Mouse (Mus musculus) intestine, postnatal 0 days (tissue): ENCODE data around the gene Dis3l2. TPM values are rescaled to one million over a fixed set of nuclear protein-coding genes. Genes with fewer than 3 reads are reported as not detected.

ENCODE experiments used
- ATAC-seq: fragments of 200-750 bp; cut with Nextera tagmentation; 2 replicates; pipeline ENCODE4 v1.8.0; 2017; ENCODE audit warnings: mild to moderate bottlenecking, moderate TSS enrichment, moderate library complexity
- H3K27ac ChIP-seq: fragments of 300-500 bp; sonication (generic); 2 replicates; pipeline ENCODE4 v1.5.1; 2014; ENCODE audit warnings: mild to moderate bottlenecking, low read depth, low read length, moderate library complexity
- H3K27me3 ChIP-seq: fragments of 300-500 bp; sonication (generic); replicated peaks from 2 replicates; pipeline ENCODE4 v1.6.1; 2014; ENCODE audit warnings: low read length, mixed read lengths; ENCODE audit not compliant: control insufficient read depth, insufficient read depth
- H3K36me3 ChIP-seq: fragments of 300-500 bp; sonication (generic); 2 replicates; pipeline ENCODE4 v1.6.1; 2014; ENCODE audit warnings: mild to moderate bottlenecking, moderate library complexity; ENCODE audit not compliant: control insufficient read depth, insufficient read depth
- H3K4me1 ChIP-seq: fragments of 300-500 bp; sonication (generic); replicated peaks from 2 replicates; pipeline ENCODE4 v1.6.1; 2014; ENCODE audit warnings: antibody characterized with exemption, low read length, mixed read lengths; ENCODE audit not compliant: control insufficient read depth, insufficient read depth
- H3K4me2 ChIP-seq: fragments of 300-500 bp; sonication (generic); replicated peaks from 2 replicates; pipeline ENCODE4 v1.6.1; 2014; ENCODE audit warnings: low read depth, mild to moderate bottlenecking, moderate library complexity
- H3K4me3 ChIP-seq: fragments of 300-500 bp; sonication (generic); 2 replicates; pipeline ENCODE4 v1.5.1; 2014; ENCODE audit warnings: low read depth, low read length
- H3K9ac ChIP-seq: fragments of 300-500 bp; sonication (generic); 2 replicates; pipeline ENCODE4 v1.6.1; 2014; ENCODE audit warnings: mild to moderate bottlenecking, low read depth, low read length
- H3K9me3 ChIP-seq: fragments of 300-500 bp; sonication (generic); 2 replicates; pipeline ENCODE4 v1.6.1; 2016; ENCODE audit warnings: mixed run types; ENCODE audit not compliant: control insufficient read depth
- CTCF ChIP-seq: sonication (generic); IDR thresholded peaks from 2 replicates; pipeline ENCODE4 v1.5.1; 2016; ENCODE audit warnings: low read depth, mild to moderate bottlenecking, control low read depth, antibody characterized with exemption, moderate library complexity
- WGBS: fragments of 180-500 bp; shearing (Covaris S2); extraction: QIAGEN DNeasy Blood & Tissue Kit; methylation state at CpG from one replicate; pipeline ENCODE4 v1.1.7; 2014; 5-methylcytosine and 5-hydroxymethylcytosine counted together
- polyA plus RNA-seq: library from polyadenylated mRNA; unstranded; fragments of >200 nt; fragmentation: Nextera tagmentation; extraction: Ambion mirVana; gene quantifications from 2 replicates; pipeline ENCODE4 v1.2.1, GENCODE M21; 2015

The Dis3l2 gene
- polyA plus RNA-seq, 1 experiment from 2014 or later: 11.7 TPM

DNA sequence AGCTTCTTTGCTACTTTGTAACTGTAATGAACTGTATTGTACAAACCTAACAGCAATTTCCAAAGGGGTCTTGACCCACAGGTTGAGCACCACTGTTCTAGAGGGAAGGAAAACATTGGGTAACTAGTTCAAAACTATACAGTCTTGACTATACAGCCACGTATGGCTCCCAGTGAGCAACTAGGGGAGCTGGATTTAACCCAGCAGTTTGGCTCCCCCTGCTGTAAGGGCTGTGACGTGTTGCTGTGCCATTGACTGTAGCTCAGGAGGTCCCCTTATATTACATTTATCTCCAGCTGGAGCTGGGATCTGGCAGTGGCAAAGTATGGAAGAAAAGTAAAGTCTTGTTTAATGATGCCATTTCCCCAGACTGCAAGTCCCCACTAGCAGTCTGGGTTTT lies 4.9 kb upstream of the Dis3l2 start:
- Histone ChIP-seq H3K9me3 (no peaks in the 10 kb centered on the region), H3K4me1 (peaks cover 4% of the 10 kb centered on the region), H3K36me3 (no peaks in the 10 kb centered on the region), H3K9ac (no peak overlapping the region), H3K4me3 (no peak overlapping the region), H3K27ac (no peak overlapping the region), H3K4me2 (no peak overlapping the region), H3K27me3 (no peaks in the 10 kb centered on the region)
- TF ChIP-seq CTCF: peak; percentile 59
- 52% methylated on average over 2 of the region's 2 CpGs for WGBS
- ATAC-seq: no peak

DNA sequence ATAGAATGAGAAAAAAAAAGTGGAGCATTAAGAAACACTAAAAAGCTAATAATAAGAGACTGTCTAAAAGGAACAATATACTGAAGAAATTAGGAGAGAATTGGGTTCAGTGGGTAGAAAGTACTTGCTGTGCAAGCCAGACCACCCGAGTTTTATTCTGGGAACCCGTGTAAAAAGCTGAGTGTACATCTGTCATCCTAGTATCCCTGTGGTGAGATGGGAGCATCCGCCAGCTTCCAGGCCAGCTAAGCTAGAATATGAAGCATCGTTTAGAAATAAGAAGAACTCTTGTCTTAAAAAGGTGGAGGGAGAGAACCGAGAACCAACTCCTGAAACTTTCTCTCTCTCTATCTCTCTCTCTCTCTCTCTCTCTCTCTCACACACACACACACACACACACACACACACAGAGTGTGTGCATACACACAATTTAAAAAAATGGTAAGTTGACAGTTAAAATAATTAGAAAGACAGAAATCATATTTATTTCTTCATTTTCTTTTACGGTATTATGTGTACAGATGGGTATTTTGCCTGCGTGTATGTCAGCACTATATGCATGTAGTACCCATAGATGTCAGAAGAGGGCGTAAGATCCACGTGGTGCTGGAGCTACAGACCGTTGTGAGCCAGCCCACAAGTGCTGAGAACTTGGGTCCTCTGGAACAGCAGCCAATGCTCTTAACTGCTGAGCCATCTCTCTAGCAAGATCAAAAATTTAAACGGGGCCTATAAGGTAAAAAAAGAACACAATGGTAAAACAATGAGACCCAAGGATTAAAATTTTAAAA lies 4.1 kb upstream of the Dis3l2 start:
- no peak overlapping the region for H3K27ac ChIP-seq
- H3K27me3 ChIP-seq: no peaks in the 10 kb centered on the region
- H3K36me3 ChIP-seq: no peaks in the 10 kb centered on the region
- H3K9ac ChIP-seq: no peak overlapping the region
- no peaks in the 10 kb centered on the region for H3K9me3 ChIP-seq
- peak; percentile 34 for TF ChIP-seq CTCF
- H3K4me1 ChIP-seq: peaks cover 4% of the 10 kb centered on the region
- H3K4me2 ChIP-seq: no peak overlapping the region
- ATAC-seq: no peak
- 74% methylated on average over 11 of the region's 11 CpGs for WGBS
- H3K4me3 ChIP-seq: no peak overlapping the region

DNA sequence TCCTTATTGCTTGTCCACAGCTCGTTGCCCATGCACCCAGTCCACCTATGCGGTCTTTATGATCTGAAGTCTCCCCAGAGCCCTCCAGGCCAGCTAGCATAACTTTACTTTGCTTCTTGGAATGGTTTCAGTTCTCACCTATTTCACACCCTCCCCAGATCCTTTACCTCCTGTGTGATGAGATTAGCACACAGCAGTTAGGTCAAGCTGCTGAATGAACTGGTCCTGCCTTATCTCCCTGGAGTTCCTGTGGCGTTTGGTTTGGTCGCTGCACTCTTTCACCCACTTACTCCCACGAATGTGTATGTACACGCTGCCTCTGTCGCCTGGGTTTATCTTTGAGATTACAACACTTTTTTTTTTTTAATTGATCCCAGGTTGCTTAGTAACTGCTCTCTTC lies 3.2 kb upstream of the Dis3l2 start:
- H3K27me3 ChIP-seq: no peaks in the 10 kb centered on the region
- H3K4me1 ChIP-seq: peaks cover 4% of the 10 kb centered on the region
- no peaks in the 10 kb centered on the region for H3K36me3 ChIP-seq
- no peaks in the 10 kb centered on the region for H3K9me3 ChIP-seq
- H3K27ac ChIP-seq: no peak overlapping the region
- no peak for ATAC-seq
- H3K9ac ChIP-seq: no peak overlapping the region
- WGBS: 51% methylated on average over 7 of the region's 7 CpGs
- H3K4me3 ChIP-seq: no peak overlapping the region
- H3K4me2 ChIP-seq: no peak overlapping the region
- no peak for TF ChIP-seq CTCF

DNA sequence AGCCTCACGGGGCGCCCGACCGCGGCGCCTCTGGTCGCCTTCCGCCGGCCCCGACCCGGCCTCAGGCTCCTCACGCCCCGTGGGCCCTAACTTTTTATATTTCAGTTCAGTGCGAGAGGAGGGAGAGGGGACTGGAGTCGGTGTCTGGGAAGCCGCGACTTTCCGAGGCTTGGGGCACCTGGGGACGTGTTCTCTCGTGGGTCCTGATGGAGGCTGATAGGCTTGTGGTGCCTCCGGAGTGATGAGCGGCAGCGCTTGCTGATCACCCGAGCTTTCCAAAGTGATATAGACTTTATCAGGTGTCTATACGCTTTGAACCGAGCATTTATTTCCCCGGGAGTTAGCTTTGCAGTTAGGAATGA lies 338 bp downstream of the Dis3l2 start:
- WGBS: under 1% methylated on average over 27 of the region's 27 CpGs
- Histone ChIP-seq H3K4me1 (peaks cover 4% of the 10 kb centered on the region), H3K9me3 (no peaks in the 10 kb centered on the region), H3K4me3 (peak overlapping the region; percentile 95), H3K9ac (peak overlapping the region; percentile 87), H3K4me2 (peak overlapping the region; percentile 87), H3K27ac (peak overlapping the region; percentile 82), H3K36me3 (no peaks in the 10 kb centered on the region), H3K27me3 (no peaks in the 10 kb centered on the region)
- ATAC-seq: no peak
- TF ChIP-seq CTCF: no peak

DNA sequence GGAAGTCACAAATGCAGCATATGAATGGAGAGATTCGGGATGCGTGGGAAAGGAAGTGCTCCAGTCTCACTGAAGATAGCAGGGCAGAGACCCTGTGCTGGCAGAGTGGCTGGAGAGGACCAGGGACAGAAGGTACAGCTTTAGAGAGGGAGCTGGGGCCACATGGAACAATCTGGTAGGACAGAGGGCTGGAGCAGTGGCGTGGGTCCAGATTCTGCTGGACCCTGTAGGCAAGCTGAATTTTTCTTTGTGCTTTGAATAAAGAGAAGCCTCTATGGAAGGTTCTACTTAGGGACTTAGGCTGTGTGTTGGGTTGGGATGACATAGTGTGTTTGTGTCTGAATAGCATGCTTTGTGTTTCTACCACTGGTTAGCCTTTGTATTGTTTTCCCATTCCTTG lies 1.9 kb downstream of the Dis3l2 start:
- WGBS: 81% methylated on average over 3 of the region's 3 CpGs
- TF ChIP-seq CTCF: no peak
- Histone ChIP-seq H3K9me3 (no peaks in the 10 kb centered on the region), H3K27me3 (no peaks in the 10 kb centered on the region), H3K27ac (no peak overlapping the region), H3K9ac (no peak overlapping the region), H3K4me3 (no peak overlapping the region), H3K36me3 (no peaks in the 10 kb centered on the region), H3K4me2 (no peak overlapping the region), H3K4me1 (peaks cover 4% of the 10 kb centered on the region)
- ATAC-seq: no peak

DNA sequence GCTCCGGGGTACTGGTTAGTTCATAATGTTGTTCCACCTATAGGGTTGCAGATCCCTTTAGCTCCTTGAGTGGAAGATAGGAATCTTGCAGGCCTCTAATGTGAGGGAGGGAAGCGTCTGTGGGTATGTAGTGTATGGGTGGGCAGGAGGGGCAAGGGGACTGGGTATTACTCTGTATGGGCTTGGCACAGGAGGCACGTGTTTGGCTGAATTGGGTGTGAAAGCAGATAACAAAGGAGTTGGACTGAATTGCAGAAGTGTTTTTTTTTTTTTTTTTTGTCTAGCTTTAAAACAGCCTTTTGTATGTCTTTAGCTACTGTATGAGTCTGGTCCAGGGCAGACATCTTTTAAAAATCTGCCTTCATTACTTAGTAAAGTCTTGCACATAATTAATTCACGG lies 5.9 kb downstream of the Dis3l2 start:
- Histone ChIP-seq H3K4me2 (no peak overlapping the region), H3K4me1 (peaks cover 4% of the 10 kb centered on the region; the same call in 1 of the 2 replicates), H3K9me3 (no peaks in the 10 kb centered on the region), H3K36me3 (no peaks in the 10 kb centered on the region), H3K27ac (no peak overlapping the region), H3K27me3 (no peaks in the 10 kb centered on the region), H3K9ac (no peak overlapping the region), H3K4me3 (no peak overlapping the region)
- 72% methylated on average over 4 of the region's 4 CpGs for whole genome bisulfite sequencing
- ATAC-seq: no peak
- TF ChIP-seq CTCF: no peak
